Mouse (Mus musculus) liver, embryonic 16.5 days (tissue): Measurements from ENCODE around the gene Rbm47. TPM values are rescaled to one million over a fixed set of nuclear protein-coding genes. Genes with fewer than 3 reads are reported as not detected.

ENCODE experiments used
- ATAC-seq: fragments of 200-750 bp; cut with Nextera tagmentation; 2 replicates; pipeline ENCODE4 v1.8.0; 2017; ENCODE audit warnings: low read depth, mild to moderate bottlenecking, moderate number of reproducible peaks, moderate library complexity
- H3K27ac ChIP-seq: fragments of 300-500 bp; sonication (generic); 2 replicates; pipeline ENCODE4 v1.5.1; 2014; ENCODE audit warnings: mild to moderate bottlenecking, low read length
- H3K27me3 ChIP-seq: fragments of 300-500 bp; sonication (generic); 2 replicates; pipeline ENCODE4 v1.6.1; 2014; ENCODE audit warnings: low read depth, low read length, mixed read lengths; ENCODE audit not compliant: control insufficient read depth, insufficient read depth
- H3K36me3 ChIP-seq: fragments of 300-500 bp; sonication (generic); 2 replicates; pipeline ENCODE4 v1.6.1; 2014; ENCODE audit warnings: mild to moderate bottlenecking; ENCODE audit not compliant: control insufficient read depth, insufficient read depth
- H3K4me1 ChIP-seq: fragments of 300-500 bp; sonication (generic); 2 replicates; pipeline ENCODE4 v1.6.1; 2014; ENCODE audit warnings: low read depth, low read length, mixed read lengths; ENCODE audit not compliant: control insufficient read depth
- H3K4me2 ChIP-seq: fragments of 300-500 bp; sonication (generic); 2 replicates; pipeline ENCODE4 v1.6.1; 2014; ENCODE audit warnings: low read depth, low read length, mixed read lengths
- H3K4me3 ChIP-seq: fragments of 300-500 bp; sonication (generic); 2 replicates; pipeline ENCODE4 v1.5.1; 2014; ENCODE audit warnings: low read depth, mild to moderate bottlenecking, low read length
- H3K9ac ChIP-seq: fragments of 300-500 bp; sonication (generic); 2 replicates; pipeline ENCODE4 v1.6.1; 2014; ENCODE audit warnings: low read depth, low read length
- H3K9me3 ChIP-seq: fragments of 300-500 bp; sonication (generic); replicated peaks from 2 replicates; pipeline ENCODE4 v1.6.1; 2016; ENCODE audit warnings: low read length; ENCODE audit not compliant: control insufficient read depth
- WGBS: fragments of 180-500 bp; shearing (Covaris S2); extraction: QIAGEN DNeasy Blood & Tissue Kit; methylation state at CpG from one replicate; pipeline ENCODE4 v1.1.7; 2014; ENCODE audit not compliant: insufficient replicate concordance; 5-methylcytosine and 5-hydroxymethylcytosine counted together
- polyA plus RNA-seq: library from polyadenylated mRNA; unstranded; fragments of >200 nt; fragmentation: Nextera tagmentation; extraction: Ambion mirVana; gene quantifications from 2 replicates; pipeline ENCODE4 v1.2.1, GENCODE M21; 2015

The Rbm47 gene
- polyA plus RNA-seq, 1 experiment from 2014 or later = 19.3 TPM

DNA sequence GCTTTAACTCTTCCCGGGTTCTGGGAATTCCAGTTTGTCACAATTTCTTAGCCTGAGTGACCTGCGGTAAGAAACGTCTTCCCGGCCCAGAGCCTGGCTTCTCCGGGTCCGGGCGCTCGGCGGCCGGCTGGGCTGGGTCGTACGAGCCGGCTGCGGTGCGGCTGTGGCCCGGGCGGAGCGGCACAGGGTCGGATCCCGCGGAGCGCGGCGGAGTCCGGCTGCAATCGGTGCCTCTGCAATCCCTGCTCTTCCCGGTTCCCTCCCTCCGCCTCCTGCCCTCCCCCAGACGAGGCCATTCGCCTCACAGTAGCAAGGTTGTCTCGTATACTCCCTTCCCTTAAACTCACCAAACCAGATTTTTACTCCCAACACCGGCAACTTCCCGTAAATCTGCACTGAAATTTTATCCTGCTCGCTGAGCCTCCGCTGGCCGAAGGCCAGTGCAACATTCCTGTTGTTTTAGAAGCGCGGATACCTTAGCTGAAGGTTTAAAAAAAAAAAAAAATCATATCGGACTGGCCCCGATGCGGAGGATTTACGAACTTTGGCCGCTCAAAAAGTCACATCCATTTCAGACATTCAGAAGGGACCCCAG lies 22.1 kb downstream of the Rbm47 start:
- Histone ChIP-seq H3K27me3 (peaks cover 34% of the 10 kb centered on the region), H3K27ac (peak overlapping the region; percentile 85)

DNA sequence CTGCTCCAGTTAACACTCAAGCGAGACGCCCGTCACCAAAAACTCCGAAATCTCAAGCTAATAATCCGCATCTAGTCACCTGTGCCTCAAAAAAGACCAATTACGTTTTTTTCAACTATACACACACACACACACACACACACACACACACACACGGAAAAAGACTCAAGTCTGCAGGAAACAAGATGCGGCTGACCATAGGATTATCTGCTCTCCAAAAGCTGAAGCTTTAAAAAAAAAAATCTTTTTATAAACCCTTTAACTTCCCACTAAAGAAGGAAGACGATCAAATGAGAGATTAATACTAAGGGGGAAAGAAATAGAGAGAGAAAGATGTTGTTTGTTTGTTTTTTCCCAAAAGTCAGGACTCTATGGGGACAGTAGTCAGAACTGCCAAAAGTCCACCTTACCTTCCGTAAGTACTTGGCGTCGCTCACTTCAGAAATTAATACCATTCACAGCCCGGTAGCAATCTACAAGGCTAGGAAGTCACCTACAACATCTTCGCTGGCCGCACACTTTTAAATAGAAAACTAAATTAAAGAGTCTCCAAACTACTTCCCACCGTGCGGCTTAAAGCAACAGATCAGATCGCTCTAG lies 22.7 kb downstream of the Rbm47 start:
- no peaks in the 10 kb centered on the region for H3K9me3 ChIP-seq
- peak overlapping the region; percentile 85 for H3K27ac ChIP-seq
- peak overlapping the region; percentile 33 for H3K4me2 ChIP-seq
- 1% methylated on average over 18 of the region's 18 CpGs for WGBS
- peak overlapping the region; percentile 56 for H3K9ac ChIP-seq
- H3K36me3 ChIP-seq = no peaks in the 10 kb centered on the region
- H3K27me3 ChIP-seq = peaks cover 34% of the 10 kb centered on the region
- peak overlapping the region; percentile 63 for H3K4me3 ChIP-seq
- no peak for ATAC-seq
- peaks cover 2% of the 10 kb centered on the region for H3K4me1 ChIP-seq

More for the DNA sequence above, 22.1 kb downstream of the Rbm47 start:
- WGBS = under 1% methylated on average over 43 of the region's 43 CpGs
- no peaks in the 10 kb centered on the region for H3K9me3 ChIP-seq
- peak overlapping the region; percentile 33 for H3K4me2 ChIP-seq
- H3K36me3 ChIP-seq = no peaks in the 10 kb centered on the region
- H3K4me3 ChIP-seq = peak overlapping the region; percentile 63
- H3K4me1 ChIP-seq = peaks cover 2% of the 10 kb centered on the region
- peak; percentile 75 for ATAC-seq
- H3K9ac ChIP-seq = peak overlapping the region; percentile 56

DNA sequence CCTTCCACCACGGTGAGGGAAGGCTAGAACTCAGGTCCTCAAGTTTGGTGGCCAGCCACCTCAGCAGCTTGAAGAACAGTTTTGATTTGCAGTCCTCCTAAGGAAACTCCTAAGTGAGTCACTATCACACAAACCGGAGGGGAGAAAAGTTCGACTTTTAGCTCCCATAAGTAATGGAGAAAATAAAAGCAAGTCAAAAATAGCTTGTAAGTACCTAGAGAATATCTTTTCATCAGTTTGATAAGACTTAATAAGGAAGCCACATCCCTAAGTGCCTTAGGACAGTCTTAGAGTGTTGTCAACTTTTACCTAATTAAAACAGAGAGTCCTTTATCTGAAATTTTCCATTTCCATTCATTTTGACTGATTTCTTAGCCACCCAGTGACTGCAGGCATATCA lies 23.3 kb downstream of the Rbm47 start:
- Histone ChIP-seq H3K4me1 (peaks cover 2% of the 10 kb centered on the region), H3K9me3 (no peaks in the 10 kb centered on the region), H3K36me3 (no peaks in the 10 kb centered on the region), H3K4me3 (peak overlapping the region; percentile 63), H3K4me2 (peak overlapping the region; percentile 33), H3K27me3 (peaks cover 34% of the 10 kb centered on the region), H3K9ac (no peak overlapping the region), H3K27ac (no peak overlapping the region)
- 28% methylated on average over 3 of the region's 3 CpGs for WGBS
- no peak for ATAC-seq

GRCm38 (mm10) chr5:66149111-66149510 lies 23.8 kb downstream of the Rbm47 start:
- Histone ChIP-seq H3K4me3 (peak overlapping the region; percentile 63; the same call in 1 of the 2 replicates), H3K9ac (no peak overlapping the region), H3K27me3 (peaks cover 34% of the 10 kb centered on the region), H3K4me2 (peak overlapping the region; percentile 33), H3K36me3 (no peaks in the 10 kb centered on the region), H3K9me3 (no peaks in the 10 kb centered on the region), H3K4me1 (no peaks in the 10 kb centered on the region; the same call in none of the 2 replicates), H3K27ac (no peak overlapping the region)
- 52% methylated on average over 2 of the region's 2 CpGs for WGBS
- no peak for ATAC-seq

DNA sequence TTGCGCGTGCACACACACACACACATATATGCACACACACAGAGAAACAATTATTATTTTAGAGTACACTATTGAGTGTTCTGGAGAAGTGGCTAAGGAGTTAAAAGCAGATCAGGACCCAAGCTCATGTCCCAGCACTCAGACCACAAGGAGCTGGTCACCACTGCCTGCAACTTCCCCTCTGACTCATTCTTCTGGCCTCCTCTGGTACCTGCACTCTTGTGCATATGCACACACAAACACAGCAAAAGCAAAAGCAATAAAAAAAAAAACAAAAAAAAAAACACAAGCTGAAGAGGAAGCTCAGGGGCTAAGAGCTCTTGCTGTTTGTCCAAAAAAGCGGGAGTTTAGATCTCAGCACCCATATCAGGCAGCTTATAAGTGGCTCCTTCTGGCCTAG lies 25.6 kb downstream of the Rbm47 start:
- H3K9me3 ChIP-seq = no peaks in the 10 kb centered on the region
- no peak overlapping the region for H3K9ac ChIP-seq
- H3K27me3 ChIP-seq = peaks cover 34% of the 10 kb centered on the region
- H3K27ac ChIP-seq = no peak overlapping the region
- WGBS = 74% methylated on average over 3 of the region's 3 CpGs
- H3K4me2 ChIP-seq = no peak overlapping the region
- H3K36me3 ChIP-seq = no peaks in the 10 kb centered on the region
- no peak overlapping the region for H3K4me3 ChIP-seq
- no peaks in the 10 kb centered on the region; the same call in none of the 2 replicates for H3K4me1 ChIP-seq
- no peak for ATAC-seq

DNA sequence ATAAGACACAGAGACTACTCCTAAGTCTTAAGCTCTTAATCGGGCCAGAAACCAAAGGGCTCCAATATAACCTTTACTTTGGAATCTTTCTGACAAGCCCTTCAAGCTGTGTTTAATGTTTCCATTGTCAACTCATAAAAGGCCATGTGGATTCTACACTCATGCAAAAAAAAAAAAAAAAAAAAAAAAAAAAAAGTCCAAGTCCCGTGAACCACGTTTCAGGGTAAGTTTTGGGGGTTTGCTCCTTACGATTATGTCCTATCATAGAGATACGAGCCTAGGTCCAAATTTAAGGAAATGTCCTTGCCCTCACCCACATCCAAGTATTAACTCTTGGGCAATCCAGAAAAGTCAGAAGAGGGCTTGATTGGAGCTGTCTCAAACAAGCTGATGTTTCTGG lies 27.3 kb downstream of the Rbm47 start:
- Histone ChIP-seq H3K4me3 (no peak overlapping the region), H3K27me3 (peaks cover 16% of the 10 kb centered on the region), H3K9ac (no peak overlapping the region), H3K4me1 (no peaks in the 10 kb centered on the region; the same call in none of the 2 replicates), H3K36me3 (no peaks in the 10 kb centered on the region), H3K4me2 (no peak overlapping the region), H3K27ac (no peak overlapping the region), H3K9me3 (no peaks in the 10 kb centered on the region)
- 66% methylated on average over 5 of the region's 5 CpGs for WGBS
- no peak for ATAC-seq

DNA sequence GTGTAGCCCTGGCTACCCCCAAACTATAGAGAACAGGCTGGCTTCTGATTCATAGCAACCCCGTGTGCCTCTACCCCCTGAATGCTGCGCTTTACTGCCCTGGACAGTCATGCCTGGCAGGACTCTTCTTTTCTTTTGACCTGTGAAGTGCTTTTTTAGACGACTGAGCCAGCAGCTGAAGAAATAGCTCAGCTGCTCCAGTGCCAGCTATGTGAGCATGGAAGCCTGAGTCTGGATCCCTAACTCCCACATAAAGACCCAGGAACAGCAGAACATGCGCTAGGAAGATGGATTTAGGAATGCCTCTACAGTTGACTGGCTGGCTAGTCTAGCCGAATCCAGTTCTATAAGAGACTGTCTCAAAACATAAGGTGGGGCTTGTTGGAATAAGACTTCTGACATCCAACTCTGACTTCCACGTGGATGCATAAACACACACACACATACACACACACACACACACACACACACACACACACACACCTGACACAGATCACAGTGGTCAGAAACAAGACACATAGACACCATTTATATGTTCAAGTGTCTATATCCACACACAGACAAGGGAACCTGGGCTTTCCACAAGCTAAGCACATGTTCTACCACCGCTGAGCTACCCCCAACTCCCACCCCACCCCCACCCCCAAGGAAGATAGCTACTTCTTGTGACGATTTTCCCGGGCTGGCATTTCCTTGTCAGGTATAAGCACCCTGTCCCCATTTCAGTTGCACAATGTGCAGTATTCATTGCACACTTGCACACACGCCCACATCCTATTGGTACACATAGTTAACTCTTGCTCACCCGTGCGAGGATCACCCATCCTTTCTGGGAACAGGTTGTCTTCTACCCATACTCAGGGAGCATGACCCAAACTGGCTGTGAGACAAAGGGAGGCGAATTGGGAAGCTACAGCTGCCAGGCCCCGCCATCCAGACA lies 29.6 kb downstream of the Rbm47 start:
- no peak overlapping the region for H3K9ac ChIP-seq
- H3K9me3 ChIP-seq = no peaks in the 10 kb centered on the region
- ATAC-seq = no peak
- no peaks in the 10 kb centered on the region for H3K27me3 ChIP-seq
- H3K4me1 ChIP-seq = peaks cover 3% of the 10 kb centered on the region
- WGBS = 53% methylated on average over 14 of the region's 14 CpGs
- H3K4me3 ChIP-seq = no peak overlapping the region
- H3K4me2 ChIP-seq = no peak overlapping the region
- no peaks in the 10 kb centered on the region for H3K36me3 ChIP-seq
- no peak overlapping the region for H3K27ac ChIP-seq

DNA sequence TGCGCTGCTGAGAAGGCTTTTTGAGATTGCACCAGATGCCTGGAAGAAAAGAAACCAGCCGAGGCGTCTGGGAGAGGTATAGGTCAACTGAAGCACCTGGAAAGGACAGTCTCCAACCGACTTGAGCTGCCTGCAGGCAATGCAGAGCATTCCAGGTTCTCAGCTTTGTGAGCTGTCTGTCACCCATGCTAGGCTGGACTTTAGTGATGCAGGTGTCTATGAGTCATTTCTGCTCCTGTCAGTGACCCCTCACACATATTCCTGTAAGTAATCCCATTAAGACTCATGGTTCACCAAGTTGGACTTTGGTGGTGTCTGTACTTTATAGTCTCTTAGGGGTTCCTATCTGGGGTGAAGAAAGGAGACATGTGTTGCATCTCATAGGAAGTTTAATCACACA lies 31.4 kb downstream of the Rbm47 start:
- no peak overlapping the region for H3K4me2 ChIP-seq
- no peak overlapping the region for H3K27ac ChIP-seq
- H3K27me3 ChIP-seq = no peaks in the 10 kb centered on the region
- no peak overlapping the region for H3K4me3 ChIP-seq
- H3K36me3 ChIP-seq = no peaks in the 10 kb centered on the region
- H3K4me1 ChIP-seq = peaks cover 3% of the 10 kb centered on the region
- ATAC-seq = no peak
- H3K9ac ChIP-seq = no peak overlapping the region
- H3K9me3 ChIP-seq = no peaks in the 10 kb centered on the region
- WGBS = 73% methylated on average over 4 of the region's 4 CpGs
